Mouse (Mus musculus) urinary bladder, adult 2 months (tissue): ENCODE measurements at regions not wholly inside any gene's neighbourhood (a gene's known extent, or its start where the extent isn't known, plus 50 kb on each side); places are given as distances from the start of the nearest gene placed in this dataset.

Experiments used
- DNase-seq: peaks from one replicate; pipeline ENCODE4 v3.0.0; 2022; ENCODE audit warnings: low spot score

DNA sequence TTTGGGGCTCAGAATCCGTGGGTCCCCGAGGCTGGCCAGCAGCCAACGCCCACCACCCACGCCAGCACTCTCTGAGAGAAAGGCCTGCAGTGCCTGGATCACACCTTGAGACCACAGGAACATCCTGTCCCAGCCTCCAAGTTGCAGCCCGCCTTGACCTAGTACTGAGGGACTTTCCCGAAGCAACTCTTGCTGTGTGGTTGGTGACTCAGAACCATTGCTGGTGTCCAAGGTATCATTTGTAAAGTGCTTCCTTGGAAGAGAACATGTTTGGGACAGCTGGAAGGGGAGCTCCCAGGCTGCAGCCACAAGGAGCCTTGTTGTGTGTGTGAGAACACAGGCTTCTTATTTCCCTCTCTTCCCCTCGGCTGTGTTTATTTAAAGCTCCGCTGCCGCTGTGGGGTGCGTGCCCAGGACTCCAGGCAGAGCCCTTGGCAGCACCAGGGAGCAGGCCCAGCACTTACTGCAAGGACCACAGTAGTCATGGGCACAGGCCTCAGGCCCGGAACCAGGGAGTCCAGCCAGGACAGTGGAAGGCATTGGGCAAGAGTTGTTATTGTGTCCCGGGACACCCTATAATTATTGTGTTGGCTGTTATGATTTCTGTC is 2153.8 kb upstream of the Gm7489 start:
- no peak for DNase-seq

DNA sequence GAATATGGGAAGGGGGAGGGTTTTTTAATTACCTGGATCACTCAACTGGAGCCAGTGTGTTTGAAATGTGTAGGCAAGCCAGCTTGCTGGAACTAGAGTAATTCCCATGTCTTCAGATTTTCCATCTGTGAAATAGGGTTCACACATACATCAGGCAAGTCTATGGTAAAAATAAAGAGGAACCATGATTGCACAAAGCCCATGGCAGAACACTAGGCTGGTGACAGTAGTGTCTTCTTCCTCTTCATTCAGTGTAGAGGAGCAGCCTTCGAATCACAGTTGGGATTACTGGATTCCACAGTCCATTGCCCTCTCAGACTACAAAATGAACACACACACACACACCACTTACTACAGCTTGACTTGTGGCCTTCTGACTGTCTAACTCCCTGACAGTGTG is 2150.5 kb upstream of the Gm7489 start:
- DNase-seq = no peak
